Mouse (Mus musculus) midbrain, postnatal 0 days (tissue): ENCODE measurements around the gene Ak4. TPM values are rescaled to one million over a fixed set of nuclear protein-coding genes. Genes with fewer than 3 reads are reported as not detected.
A peak's percentile ranks its signal among the peaks of the same experiment; 100 is the strongest.

Source experiments
- ATAC-seq: fragments of 200-750 bp; cut with Nextera tagmentation; 2 replicates; pipeline ENCODE4 v1.8.0; 2017; ENCODE audit warnings: moderate number of reproducible peaks, mild to moderate bottlenecking, moderate TSS enrichment, moderate library complexity; ENCODE audit not compliant: low FRiP score
- DNase-seq: peaks from one replicate; pipeline ENCODE4 v3.0.0-alpha.2; 2015; ENCODE audit warnings: low spot score
- H3K27ac ChIP-seq: fragments of 300-500 bp; sonication (generic); 2 replicates; pipeline ENCODE4 v1.5.1; 2014; ENCODE audit warnings: low read depth, mild to moderate bottlenecking, low read length, mixed read lengths
- H3K27me3 ChIP-seq: fragments of 300-500 bp; sonication (generic); 2 replicates; pipeline ENCODE4 v1.6.1; 2014; ENCODE audit warnings: low read length, control low read depth, mixed read lengths; ENCODE audit not compliant: insufficient read depth
- H3K36me3 ChIP-seq: fragments of 300-500 bp; sonication (generic); 2 replicates; pipeline ENCODE4 v1.6.1; 2014; ENCODE audit warnings: low read length, control low read depth, mixed read lengths; ENCODE audit not compliant: insufficient read depth
- H3K4me1 ChIP-seq: fragments of 300-500 bp; sonication (generic); 2 replicates; pipeline ENCODE4 v1.6.1; 2014; ENCODE audit warnings: mild to moderate bottlenecking, control low read depth, antibody characterized with exemption, low read length, mixed read lengths; ENCODE audit not compliant: insufficient read depth
- H3K4me2 ChIP-seq: fragments of 300-500 bp; sonication (generic); 2 replicates; pipeline ENCODE4 v1.6.1; 2014; ENCODE audit warnings: low read depth, mild to moderate bottlenecking, low read length, mixed read lengths; ENCODE audit not compliant: poor library complexity, severe bottlenecking
- H3K4me3 ChIP-seq: fragments of 300-500 bp; sonication (generic); 2 replicates; pipeline ENCODE4 v1.5.1; 2014; ENCODE audit warnings: low read depth, mild to moderate bottlenecking, low read length, moderate library complexity
- H3K9ac ChIP-seq: fragments of 300-500 bp; sonication (generic); replicated peaks from 2 replicates; pipeline ENCODE4 v1.6.1; 2014; ENCODE audit warnings: mild to moderate bottlenecking, low read length, moderate library complexity, mixed read lengths; ENCODE audit not compliant: poor library complexity, severe bottlenecking
- H3K9me3 ChIP-seq: fragments of 300-500 bp; sonication (generic); 2 replicates; pipeline ENCODE4 v1.6.1; 2016; ENCODE audit warnings: low read length, control low read depth
- CTCF ChIP-seq: IDR thresholded peaks from 2 replicates; pipeline ENCODE4 v1.5.1; 2016; ENCODE audit warnings: antibody characterized with exemption, mild to moderate bottlenecking
- WGBS: fragments of 180-500 bp; shearing (Covaris S2); extraction: QIAGEN DNeasy Blood & Tissue Kit; methylation state at CpG from one replicate; pipeline ENCODE4 v1.1.7; 2014; 5-methylcytosine and 5-hydroxymethylcytosine counted together
- polyA plus RNA-seq: library from polyadenylated mRNA; unstranded; fragments of >200 nt; fragmentation: Nextera tagmentation; extraction: Ambion mirVana; gene quantifications from 2 replicates; pipeline ENCODE4 v1.2.1, GENCODE M21; 2015
- total RNA-seq: library from RNA; depleted of rRNA; stranded (reverse); fragments of >200 nt; gene quantifications from 2 replicates; pipeline ENCODE4 v1.2.3, GENCODE M21; 2014; rRNA removed

Gene Ak4
- total RNA-seq (11.8 and 19.7 TPM in 2 replicates), polyA plus RNA-seq (5.0 and 5.8 TPM in 2 replicates)

GRCm38 (mm10) chr4:101419151-101419910 lies at the start of gene Ak4:
Gene Ak4 (plus strand): TSS chr4:101419277.
- H3K4me2 ChIP-seq = peak within 1 kb of the TSS; percentile 99
- H3K9ac ChIP-seq = peak within 1 kb of the TSS; percentile 64
- no peak within 1 kb of the TSS; the same call in 1 of the 2 replicates for H3K27ac ChIP-seq
- H3K4me1 ChIP-seq = 0 out of 2 replicates have a peak, but pooled peaks cover 5% of the 10 kb centered on the region
- no peak for DNase-seq
- peak within 1 kb of the TSS; percentile 76 for H3K4me3 ChIP-seq
- no peak for TF ChIP-seq CTCF
- under 1% methylated on average over 54 of the region's 74 CpGs for WGBS
- H3K27me3 ChIP-seq = no peaks in the 10 kb centered on the region
- H3K36me3 ChIP-seq = no peaks in the 10 kb centered on the region
- no peaks in the 10 kb centered on the region for H3K9me3 ChIP-seq
- peak; percentile 63 for ATAC-seq

DNA sequence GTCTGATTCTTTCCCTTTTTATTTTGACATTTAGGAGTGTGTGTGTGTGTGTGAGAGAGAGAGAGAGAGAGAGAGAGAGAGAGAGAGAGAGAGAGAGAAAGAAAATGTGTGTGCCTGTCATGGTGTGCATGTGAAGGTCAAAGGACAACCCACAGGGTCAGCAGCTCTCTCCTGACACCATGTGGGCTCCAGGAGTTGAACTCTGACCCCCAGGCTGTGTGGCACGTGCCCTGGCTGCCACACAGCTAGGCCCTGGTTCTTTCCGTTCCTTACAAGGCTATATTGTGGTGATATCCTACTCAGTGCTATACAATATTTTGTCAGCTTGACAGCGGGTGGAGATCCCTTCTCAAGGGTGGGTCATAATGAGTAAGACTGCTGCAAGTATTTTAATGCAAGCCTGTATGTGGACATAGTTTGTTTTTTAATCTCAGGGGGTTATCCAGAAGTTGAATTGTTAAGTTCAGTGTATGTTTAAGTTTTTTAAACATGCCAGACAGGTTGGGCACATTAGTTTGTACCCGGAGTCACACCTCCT lies 49.3 kb upstream of the Ak4 start:
- Histone ChIP-seq H3K4me1 (no peaks in the 10 kb centered on the region), H3K4me2 (no peak overlapping the region), H3K9ac (no peak overlapping the region), H3K4me3 (no peak overlapping the region), H3K27me3 (no peaks in the 10 kb centered on the region), H3K27ac (no peak overlapping the region), H3K36me3 (no peaks in the 10 kb centered on the region), H3K9me3 (no peaks in the 10 kb centered on the region)
- no peak for TF ChIP-seq CTCF
- WGBS = 79% methylated on average over 4 of the region's 4 CpGs
- DNase-seq (no peak), ATAC-seq (no peak)

- no peak for TF ChIP-seq CTCF
- Histone ChIP-seq H3K27me3 (no peaks in the 10 kb centered on the region), H3K9me3 (no peaks in the 10 kb centered on the region), H3K4me1 (no peaks in the 10 kb centered on the region), H3K27ac (no peak overlapping the region), H3K4me3 (no peak overlapping the region), H3K4me2 (no peak overlapping the region), H3K9ac (no peak overlapping the region), H3K36me3 (no peaks in the 10 kb centered on the region)
- DNase-seq (no peak), ATAC-seq (no peak)
- 72% methylated on average over 2 of the region's 2 CpGs for WGBS
These were observed 46.8 kb upstream of the Ak4 start for GRCm38 (mm10) chr4:101372283-101372682.

GRCm38 (mm10) chr4:101372751-101373150 lies 46.3 kb upstream of the Ak4 start:
- no peaks in the 10 kb centered on the region for H3K36me3 ChIP-seq
- no peak overlapping the region for H3K9ac ChIP-seq
- no peaks in the 10 kb centered on the region for H3K4me1 ChIP-seq
- H3K4me2 ChIP-seq = no peak overlapping the region
- H3K27ac ChIP-seq = no peak overlapping the region
- no peak for DNase-seq
- no peak overlapping the region for H3K4me3 ChIP-seq
- no peaks in the 10 kb centered on the region for H3K27me3 ChIP-seq
- H3K9me3 ChIP-seq = no peaks in the 10 kb centered on the region
- no peak for ATAC-seq
- WGBS = 90% methylated on average over 6 of the region's 6 CpGs
- TF ChIP-seq CTCF = no peak

GRCm38 (mm10) chr4:101374104-101374503 lies 45.0 kb upstream of the Ak4 start:
- Histone ChIP-seq H3K27me3 (no peaks in the 10 kb centered on the region), H3K4me2 (no peak overlapping the region), H3K36me3 (no peaks in the 10 kb centered on the region), H3K9ac (no peak overlapping the region), H3K4me1 (no peaks in the 10 kb centered on the region), H3K4me3 (no peak overlapping the region), H3K27ac (no peak overlapping the region), H3K9me3 (no peaks in the 10 kb centered on the region)
- 75% methylated on average over 8 of the region's 8 CpGs for WGBS
- no peak for DNase-seq
- no peak for ATAC-seq
- no peak for TF ChIP-seq CTCF

DNA sequence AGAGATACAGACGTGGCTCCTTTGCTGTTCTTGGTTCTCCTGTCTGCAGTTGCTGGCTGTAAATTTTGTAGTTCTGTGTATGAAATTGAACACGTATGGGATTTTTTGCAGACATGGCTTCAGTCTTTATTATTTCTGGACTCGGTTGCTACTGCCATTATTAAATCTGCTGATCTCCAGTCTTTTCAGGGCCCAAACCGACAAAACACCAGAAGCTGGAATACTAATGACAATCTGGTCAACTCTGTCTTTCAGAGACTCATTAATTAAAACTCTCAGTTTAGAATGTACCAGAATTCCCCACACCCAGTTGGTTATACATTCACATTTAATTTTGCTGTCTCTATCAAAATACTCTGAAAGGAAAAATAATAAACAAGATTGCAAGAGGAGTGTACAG lies 42.2 kb upstream of the Ak4 start:
- no peak for ATAC-seq
- no peak for TF ChIP-seq CTCF
- DNase-seq = no peak

More for the DNA sequence above, 42.2 kb upstream of the Ak4 start:
- Histone ChIP-seq H3K9me3 (no peaks in the 10 kb centered on the region), H3K4me2 (no peak overlapping the region), H3K27ac (no peak overlapping the region), H3K4me3 (no peak overlapping the region), H3K9ac (no peak overlapping the region), H3K4me1 (no peaks in the 10 kb centered on the region), H3K36me3 (no peaks in the 10 kb centered on the region), H3K27me3 (no peaks in the 10 kb centered on the region)
- 83% methylated on average over 4 of the region's 4 CpGs for WGBS
